Mouse (Mus musculus) thymus, postnatal 14 days (tissue): ENCODE data around the gene Gm15107.
"Not testable (repeated sequence)": the region's sequence is repeated elsewhere in the genome, so short reads cannot be mapped to it uniquely, and the experiment has no call there.

Source experiments
- DNase-seq: peaks from one replicate; pipeline ENCODE4 v3.0.0; 2021

Gm15107 gene

DNA sequence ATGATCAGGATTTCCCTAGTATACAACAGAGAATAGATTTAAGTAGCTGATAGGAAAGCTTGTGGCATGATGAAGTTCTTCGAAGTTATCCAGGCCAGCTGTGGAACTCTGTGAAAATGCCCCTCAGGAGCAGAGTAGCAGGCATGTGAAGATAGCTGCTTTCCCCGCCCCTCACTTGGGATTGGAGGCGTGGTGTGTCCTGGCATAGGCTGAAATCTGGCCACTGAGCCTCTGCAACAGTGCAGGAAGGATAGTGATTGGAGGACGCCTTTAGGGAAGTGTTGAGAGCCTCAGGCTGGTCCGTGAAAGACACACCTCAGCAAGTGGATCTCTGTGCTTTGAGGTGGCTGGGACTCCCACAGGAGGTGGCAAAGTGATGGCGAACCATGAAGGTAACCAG is at the start of gene Gm15107:
Gm15107 (plus strand) TSS at position 301 of the 400 bp plus-strand sequence.
- DNase-seq: not testable (repeated sequence)
